Mouse (Mus musculus) B cell, adult 2 months (primary cell): Measurements from ENCODE around the gene Maml3.

Experiments
- DNase-seq, 2 experiments: peaks; one replicate each; pipeline ENCODE4 v3.0.0; 2022

The Maml3 gene

DNA sequence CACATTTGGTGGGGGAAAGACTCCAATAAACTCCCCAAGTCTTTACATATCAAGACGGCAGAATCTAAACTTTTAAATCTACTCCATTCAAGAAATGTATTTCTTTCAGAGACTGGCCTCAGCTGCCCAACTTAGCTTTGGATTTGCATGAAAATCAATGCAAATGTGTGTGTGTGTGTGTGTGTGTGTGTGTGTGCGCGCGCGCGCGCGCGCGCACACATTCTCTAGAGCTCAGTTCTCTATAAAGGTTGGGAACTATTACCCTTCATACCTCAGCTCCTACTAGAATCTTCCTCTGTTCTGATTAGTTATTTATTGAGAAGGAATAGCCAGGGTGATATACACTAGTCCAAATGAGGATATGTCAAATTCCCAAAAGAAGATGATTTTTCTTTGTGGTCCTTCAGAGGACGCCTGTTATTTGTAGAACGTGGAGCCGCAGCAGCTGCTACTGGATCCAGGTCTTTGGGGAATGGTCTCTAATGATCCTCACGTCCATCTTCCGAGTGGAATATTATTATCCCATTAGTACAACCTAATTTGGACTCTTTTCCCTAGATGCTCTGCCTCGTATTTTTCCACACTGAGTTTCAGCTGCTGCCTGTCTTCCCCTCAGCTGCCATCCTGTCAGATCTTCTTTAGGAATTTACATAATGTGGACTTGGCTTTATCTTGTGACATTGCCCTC, 372.8 kb downstream of the Maml3 start:
- no peak for DNase-seq

DNA sequence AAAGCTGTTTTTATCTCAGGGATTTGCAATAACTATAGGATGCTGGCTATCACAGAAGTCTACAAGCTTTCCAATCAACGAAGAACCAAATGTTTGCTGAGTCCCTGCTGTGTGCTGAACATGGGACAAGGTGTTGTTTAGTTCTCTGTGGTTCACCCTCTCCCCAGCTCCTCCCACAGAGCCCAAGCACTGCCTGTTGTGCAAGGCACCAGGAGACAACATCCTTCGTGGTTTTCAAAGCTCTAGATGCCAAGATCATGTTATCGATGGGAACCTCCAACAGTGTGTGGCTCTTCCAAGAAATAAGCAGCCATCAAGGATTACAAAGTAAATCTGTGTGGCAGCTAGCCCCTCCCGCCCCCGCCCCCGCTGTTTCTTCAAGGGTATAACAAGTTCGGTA, 374.2 kb downstream of the Maml3 start:
- no peak for DNase-seq

DNA sequence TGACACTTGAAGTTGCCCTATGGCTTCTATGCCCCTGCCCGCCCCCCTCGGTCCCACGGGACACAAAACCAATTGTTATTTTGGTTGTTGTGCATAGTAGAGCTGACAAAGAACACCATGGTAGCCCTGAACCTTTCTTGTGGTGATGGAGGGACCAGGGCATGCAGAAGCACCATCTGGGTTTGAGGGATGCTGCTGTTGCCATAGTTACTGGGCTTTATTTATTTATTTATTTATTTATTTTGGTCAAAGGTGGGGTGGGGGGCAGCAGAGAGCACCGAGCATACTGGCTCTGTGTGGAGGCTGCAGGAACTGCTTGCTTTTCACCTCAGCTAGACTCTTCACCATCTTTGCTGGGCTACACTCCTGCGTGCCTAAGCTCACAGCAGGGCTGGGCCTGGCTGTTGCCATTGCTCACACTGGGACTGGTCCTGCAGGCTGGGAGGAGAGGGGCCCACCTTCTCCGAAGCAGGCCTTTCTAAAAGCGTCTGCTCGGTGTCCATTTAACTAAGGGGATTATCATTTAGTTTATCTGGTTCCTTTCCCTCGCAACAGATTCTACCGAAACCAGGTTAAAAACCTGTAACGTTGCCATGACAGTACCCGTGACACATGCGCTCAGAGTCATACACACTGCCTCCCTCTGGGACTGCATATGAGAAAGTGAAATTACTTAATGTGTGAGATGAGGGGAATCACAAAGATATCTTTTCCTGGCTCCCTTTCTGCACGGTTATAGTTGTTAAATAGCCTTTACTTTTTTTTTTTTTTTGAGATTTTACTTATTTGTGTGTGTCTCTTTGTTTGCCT, 375.6 kb downstream of the Maml3 start:
- DNase-seq: peak in 1 of 2 experiments; percentile 7

DNA sequence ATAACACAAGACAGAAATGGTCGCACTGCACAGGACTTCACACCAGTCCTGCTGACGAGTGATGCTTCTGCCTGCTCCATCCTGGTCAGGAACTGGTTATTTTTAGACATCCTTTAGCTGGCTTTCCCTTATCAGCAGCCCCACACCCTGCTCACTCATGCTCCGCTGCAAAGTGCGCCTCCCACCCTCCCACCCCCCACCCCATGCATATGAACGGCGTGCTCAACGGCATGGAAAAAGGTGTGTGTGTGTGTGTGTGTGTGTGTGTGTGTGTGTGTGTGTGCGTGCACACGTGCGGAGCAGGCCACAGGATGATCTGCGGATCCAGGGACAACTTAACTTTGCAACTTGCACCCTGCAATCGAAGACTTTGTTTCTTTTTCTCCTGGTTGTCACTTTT, 376.4 kb downstream of the Maml3 start:
- no peak for DNase-seq

DNA sequence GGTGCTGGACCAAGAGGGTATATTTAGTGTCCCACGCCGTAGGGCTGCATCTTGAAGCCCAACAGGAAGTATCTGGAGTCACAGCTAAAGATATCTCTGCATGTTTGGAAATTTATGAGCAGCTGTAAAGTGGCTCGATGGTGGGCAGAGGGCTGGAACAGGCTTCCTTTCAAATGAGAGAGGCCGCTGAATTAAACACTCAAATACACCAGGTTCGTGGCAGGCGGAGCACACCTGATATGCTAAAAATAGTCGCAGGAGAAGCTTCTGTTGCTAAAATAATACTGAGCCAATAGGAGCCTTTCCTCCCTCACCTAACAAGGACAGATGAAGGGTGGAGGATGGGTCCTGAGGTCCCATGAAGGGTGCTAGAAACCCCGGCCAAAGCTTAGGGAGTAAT, 376.9 kb downstream of the Maml3 start:
- DNase-seq: no peak

DNA sequence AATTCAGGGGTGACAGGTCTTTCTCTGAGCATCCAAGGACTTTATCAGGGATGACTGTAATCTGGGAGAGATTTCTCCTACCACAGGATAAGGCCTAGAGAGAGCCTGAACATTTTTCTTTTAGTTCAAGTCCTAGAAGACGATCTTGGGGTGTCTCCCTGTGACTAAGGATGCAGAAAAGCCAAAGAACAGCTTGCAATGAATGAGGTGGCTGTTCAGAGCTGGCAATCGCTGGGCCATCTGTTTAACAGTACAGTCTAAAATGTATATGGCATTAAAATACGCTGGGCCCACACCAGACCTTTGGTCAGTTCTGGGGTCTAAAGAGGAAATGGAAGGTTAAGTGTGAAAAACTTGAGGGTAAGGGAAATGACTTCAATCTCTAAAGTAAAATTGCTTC, 377.4 kb downstream of the Maml3 start:
- no peak for DNase-seq

DNA sequence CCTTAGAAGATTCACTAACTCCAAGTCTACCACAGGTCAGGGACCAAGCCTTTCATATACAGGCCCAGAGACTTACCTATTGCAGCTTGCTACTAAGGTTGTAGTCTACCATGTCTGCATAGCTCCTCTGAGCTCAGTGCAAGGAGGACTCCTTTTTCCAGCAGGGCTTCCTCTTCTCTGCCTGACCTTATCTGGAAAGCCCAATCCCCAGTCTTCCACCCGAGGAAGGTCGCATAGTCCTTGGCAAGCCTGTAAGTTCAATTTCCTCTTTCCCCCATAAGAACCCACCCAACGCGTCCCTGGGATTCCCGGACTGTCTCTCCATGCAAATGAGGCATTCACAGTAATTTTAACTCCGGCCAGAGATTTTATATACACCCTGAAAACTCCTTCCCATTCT, 378.6 kb downstream of the Maml3 start:
- DNase-seq: no peak

DNA sequence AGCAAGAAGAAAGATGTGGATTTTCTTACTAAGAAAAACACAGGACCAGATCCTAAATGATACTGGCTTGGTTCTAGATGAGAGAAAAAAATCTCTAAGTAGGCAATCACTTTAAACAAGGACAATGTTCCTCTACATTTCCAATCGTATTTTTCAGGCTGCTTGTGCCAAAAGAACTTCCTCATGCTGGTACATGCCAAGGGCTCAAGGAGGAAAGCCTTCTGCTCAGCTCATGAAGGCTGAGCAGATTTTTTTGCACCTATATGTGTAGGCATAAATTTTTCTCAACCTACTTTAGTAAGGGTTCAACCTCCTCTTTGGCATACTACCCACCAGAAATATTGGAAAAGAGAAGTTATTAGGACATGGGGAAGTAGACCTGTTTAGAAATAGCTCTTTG, 384.9 kb downstream of the Maml3 start:
- DNase-seq: no peak

DNA sequence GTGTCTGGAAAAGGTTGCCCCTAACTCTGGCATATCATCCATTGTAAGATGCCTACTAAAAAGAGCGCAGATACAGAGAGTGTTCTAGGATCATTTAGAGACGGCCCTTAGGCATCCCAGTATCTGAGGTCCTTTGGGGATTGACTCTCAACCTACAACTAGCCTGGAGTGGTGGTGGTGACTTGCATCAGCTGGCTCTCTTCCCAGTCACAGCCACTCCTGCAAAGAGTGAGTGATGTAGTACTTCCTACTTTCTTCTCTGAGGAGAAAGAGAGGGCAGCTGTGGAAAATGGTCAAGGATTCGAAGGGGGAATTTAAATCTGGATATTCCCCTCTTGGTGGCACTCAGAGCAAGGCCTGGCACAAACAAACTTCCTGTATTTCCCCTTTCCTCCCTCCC, 385.5 kb downstream of the Maml3 start:
- no peak for DNase-seq

DNA sequence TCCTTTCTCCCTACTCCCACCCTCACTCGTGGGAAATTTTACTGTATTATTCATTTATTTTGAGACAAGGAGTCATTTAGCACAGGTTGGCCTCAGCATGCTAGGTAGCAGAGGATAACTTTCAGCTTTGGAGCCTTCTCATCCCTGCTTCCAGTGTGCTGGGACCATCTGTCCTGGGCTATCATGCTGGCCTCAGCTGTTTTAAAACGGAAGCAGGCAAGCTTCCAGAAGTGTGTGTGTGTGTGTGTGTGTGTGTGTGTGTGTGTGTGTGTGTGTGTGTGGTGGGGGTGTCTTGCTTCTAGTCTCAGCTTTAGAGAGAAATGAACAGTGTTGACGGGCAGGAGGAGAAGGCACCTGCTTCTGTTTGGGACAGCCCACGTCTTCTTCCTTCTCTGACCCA, 387.0 kb downstream of the Maml3 start:
- no peak for DNase-seq

DNA sequence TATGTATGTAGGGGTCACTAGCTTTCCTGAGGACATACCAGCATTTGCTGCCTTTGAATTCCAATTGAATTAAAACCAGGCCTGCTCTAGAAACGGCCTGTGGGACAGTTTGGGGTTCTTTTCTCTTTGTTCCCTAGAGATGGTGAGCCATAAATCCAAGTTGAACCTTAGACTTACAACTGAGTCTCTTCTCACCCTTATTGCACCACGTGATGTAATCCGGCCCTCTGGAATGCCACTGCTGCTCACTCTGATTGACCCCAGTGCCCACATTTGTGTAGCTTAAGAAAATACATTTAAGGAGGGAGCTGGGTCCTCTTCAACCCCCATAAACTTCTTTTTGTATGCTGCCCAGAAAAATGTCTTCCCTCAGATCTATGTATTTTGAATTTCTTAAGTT, 387.4 kb downstream of the Maml3 start:
- DNase-seq: no peak

DNA sequence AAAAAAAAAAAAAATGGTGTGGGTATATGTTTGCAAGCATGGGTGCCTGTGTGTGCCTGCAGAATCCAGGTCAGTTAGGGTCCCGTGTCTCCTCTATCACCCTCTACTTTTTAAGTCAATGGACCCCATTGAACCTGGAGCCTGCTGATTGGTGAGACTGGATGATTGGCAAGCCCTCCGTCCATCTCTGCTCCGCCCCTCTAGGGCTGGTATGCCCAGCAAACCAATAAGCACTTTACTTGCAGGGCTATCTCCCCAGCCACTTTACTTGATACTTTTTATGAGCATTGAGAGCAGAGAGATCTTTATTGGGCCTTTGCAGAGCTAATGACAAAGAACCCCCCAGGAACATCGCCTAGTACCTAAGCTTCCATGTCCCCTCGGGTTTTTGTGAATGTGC, 390.4 kb downstream of the Maml3 start:
- DNase-seq: no peak

DNA sequence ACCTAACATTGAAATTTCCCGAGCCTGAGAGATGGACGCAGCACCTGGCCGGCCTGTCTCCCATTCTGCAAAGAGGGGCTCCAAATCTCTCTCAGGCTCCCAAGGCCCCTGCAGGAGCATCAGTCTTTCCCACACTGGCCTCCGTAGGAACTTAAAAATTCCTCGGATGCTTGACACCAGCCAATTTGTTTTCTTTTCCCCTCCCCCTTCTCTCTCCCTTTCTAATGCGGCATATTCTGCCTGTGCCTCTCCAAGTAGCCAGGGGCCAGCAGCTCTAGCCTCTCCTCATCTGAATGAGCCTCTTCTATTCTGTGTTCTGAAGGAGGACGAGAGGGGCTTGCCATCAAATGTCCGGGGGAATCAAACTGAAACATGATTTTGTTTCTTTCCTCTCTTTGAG, 391.6 kb downstream of the Maml3 start:
- no peak for DNase-seq

DNA sequence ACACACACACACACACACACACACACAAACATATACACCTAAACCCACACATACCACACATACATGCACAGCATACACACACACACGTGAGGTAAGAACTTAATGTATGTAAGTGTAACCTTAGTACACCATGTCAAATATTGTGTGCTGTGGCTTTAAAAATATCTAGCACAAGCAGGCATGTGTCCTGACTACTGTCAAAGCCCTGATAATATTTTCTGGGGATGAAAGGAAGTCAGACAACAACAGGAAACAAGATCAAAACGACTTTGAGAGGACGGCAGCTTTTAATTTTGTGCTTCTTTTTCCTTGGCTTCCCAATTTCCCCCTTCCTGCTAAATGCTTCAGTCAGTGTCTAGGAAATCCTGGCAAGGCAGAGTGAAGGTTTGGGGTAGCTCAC, 392.5 kb downstream of the Maml3 start:
- no peak for DNase-seq

DNA sequence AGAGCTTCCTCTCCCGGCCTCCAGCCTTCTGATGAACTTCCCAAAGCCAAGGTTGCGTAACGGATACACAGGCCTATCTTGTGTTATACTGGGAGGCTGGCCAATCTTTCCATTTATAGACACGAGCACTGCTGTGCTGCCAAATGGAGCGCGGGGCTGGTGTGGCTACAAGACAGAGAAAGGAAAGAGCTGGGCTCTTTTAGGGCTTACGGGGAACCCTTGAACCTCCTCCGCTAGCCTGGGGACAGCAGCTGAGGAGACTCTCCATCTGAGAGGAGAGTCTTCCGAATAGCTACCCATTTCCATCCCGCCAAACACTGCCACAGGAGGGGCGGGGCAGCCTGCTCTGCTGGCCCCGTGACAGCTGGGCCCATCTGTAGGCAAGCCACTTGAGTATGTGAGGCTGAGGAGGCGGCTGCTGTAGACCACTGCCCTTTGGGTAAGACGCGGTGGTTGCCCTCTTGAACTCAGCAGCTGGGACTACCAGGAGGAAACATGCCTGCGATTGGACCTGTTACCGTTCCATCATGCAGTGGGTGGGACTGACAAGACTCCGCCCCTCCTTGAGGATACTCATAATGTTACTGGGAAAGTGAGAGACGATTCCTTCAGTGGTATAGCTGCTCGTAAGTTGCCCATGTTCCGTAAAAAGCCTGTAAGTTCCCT, 396.0 kb downstream of the Maml3 start:
- DNase-seq: peak; percentile 58 to 59

DNA sequence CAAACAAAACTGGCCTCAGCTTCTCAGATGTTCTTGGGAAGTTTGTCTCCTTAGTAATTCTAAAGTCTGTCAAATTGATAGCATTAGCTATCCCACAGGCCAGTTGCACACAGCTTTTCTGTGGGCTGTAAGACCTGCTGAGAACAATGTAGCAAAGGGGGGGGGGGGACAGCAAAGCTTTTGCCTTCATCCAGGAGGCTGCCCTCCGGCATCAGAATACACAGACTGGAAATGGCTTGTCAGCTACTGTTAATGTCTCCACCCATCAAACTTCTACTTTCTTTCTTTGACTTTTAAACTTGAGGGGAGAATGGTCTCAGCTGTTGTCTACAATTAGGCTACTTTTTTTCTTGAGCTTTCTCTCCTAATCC, 396.5 kb downstream of the Maml3 start:
- no peak for DNase-seq

DNA sequence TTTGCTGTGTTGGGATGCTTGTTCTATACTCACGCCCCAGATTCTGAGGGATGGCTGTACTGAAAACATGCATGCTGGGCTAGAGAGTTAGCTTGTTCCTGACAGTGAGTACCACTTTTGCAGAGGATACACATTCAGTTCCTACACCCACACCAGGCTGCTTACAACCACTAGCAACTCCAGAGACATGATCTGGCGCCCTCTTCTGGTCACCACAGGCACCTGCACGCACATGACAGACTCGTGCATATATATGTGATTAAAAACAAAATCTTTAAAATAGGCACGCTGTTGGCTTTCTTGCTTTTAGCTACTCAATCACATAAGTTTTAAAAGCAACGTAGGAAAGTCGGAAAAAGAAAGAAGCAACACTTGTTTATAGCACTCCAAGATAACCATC, 399.7 kb downstream of the Maml3 start:
- peak; percentile 46 for DNase-seq

DNA sequence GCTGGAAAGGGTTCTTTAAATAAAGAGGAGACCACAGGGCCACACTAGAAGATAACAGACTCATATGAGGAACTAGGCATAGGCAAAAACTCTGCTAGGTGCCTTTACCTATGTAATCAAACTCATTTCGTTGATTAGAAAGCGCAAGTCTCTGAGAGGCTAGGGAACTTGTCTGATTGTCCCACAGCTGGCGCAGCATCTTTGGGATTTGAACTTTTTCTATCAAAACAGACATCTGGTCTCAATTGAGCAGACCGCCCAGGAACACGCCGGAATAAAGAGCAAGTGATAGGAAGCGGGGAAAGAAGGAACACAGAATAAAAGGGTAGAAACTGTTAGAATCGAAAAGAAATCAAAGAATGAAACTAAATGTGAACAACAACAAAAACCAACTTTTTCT, 401.4 kb downstream of the Maml3 start:
- no peak for DNase-seq

DNA sequence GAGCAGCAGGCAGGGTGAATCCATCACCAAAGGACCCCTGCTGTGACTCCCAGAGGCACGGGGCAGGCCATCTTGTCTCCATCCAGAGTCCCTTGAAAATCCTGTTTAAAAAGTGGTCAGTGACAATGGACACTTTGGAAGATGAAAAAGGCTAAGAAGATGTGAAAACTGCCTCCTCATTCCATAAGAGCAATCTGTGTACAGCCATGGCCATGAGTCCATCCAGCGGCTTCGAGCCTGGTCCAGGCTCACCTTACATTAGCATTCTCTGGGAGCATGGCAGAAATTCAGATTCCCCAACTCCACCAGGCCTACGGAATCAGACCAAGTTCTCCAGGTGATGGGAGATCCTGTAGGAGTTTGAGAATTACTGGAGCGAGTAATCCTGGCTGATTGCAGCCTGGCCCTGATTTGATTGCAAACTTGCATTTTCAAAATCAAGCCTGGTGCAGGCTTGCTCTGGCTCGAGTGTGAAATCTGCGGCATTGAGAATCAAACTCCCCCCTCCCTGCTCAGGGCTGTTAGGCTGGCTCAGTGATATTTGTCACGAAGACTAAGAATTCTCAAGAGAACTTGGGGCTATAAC, 402.1 kb downstream of the Maml3 start:
- no peak for DNase-seq

DNA sequence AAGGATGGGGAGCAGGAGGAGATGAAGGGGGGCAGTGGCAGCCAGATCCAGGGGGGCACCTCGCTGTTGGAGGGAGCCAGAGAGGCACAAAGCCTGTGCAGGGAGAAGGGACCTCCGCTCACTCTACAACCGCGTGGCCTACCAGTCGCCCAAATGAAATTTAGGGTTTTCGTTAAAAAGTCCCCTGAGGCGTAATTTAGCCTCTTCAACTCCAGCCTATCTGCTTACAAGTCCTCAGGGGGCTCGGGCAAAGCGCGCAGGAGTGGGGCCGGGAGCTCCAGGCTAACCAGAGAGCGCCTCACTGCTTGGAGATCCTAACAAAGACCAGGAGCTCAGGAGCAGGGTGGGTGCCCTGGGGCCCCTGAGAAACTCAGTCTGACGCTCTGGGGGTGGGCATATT, 402.9 kb downstream of the Maml3 start:
- DNase-seq: peak; percentile 5 to 7

DNA sequence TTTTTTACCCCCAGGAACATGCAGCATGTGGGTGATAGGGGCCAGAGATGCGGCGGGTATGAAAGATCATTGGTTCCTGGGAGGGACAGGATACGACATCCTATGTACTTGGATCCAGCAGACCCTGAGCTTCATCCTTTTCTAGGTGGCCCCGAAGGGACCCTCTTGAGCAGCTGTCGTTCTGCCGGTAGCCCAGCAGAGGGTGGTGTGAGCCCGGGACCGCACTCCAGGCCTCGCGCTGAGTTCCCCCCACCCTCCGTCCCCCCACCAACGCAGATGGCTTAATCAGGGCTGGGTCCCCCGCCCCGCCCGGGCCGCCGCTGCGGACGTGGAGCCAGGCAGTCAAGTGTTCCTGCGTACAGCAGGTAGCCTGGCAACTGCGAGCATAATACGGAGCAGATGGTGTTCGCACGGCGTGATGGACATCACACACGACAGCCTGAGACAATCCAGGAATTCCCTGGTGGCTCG, 403.6 kb downstream of the Maml3 start:
- peak; percentile 75 to 76 for DNase-seq

DNA sequence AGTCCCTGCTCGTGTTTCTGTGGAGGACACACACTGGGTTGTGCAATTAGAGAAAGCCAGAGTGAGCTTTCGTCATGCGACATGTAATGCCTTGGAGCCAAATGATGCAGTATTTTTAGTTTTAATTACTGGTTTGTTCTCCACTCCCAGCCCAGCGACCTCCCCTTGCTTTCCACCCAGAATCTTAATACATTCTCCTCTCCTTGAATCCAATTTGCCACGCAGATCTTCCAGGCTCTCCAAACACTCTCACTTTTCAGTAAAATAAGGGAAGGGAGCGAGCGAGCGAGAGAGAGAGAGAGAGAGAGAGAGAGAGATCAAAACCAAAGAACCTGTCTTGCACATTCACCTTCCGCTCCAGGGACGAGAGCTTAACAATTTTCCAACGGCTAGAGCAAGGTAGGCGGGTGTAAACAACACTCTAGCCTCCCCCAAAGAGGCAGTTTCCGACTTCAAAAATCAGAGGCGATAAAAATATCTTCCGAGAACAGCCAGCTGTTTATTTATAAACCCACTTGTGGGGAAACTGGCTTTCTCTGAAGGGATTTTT, 404.1 kb downstream of the Maml3 start:
- DNase-seq: no peak

DNA sequence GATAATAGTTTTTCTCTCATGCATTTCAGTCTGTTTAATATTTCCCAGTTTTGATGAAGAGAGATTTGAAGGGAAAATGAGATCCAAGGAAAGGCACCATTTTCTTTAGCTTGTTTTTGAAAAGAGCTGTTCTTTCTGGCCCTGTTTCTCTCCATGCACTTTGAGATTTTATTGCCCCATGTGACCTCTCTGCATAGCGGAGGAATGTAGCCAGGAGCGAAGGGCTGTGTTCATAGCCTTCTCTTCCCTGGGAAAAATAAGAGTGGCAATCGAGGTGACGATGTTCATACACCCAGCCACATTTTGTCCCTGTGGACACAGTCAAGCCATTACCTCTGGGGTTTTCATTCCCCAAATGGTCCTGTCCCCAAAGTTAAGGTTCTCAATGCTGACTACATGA, 404.8 kb downstream of the Maml3 start:
- no peak for DNase-seq
